Mouse (Mus musculus): ENCODE measurements around the gene Gse1.

DNA sequence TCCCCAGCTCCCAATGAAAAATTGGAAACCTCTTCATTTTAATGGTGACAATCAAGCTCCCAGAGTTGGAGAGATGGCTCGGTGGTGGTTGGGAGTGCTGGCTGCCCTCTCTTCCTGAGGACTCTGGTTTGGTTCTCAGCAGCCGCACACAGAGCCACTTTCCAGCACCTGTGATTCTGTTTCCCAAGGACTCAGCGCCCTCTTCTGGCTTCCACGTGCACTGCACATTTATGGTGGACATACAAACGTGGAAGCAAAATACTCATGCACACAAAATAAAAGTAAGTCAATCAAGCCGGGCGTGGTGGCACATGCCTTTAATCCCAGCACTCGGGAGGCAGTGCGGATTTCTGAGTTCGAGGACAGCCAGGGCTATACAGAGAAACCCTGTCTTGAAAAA lies 16.3 kb downstream of the Gse1 start:
- TF ChIP-seq CTCF (IDR thresholded peaks at IDR 0.05; ENCODE audit: borderline replicate concordance, extremely low read depth, insufficient read depth, insufficient read length): peak; percentile 18; the same call in 1 of the 2 replicates
- TF ChIP-seq POLR2A (IDR thresholded peaks at IDR 0.05; ENCODE audit: borderline replicate concordance, extremely low read depth, insufficient read depth, insufficient read length, poor library complexity, severe bottlenecking): no peak

Data from brain, embryonic 14.5 days (tissue).